Mouse (Mus musculus) liver, embryonic 18 days (tissue): Measurements from ENCODE around the gene Col15a1. TPM values are rescaled to one million over a fixed set of nuclear protein-coding genes. Genes with fewer than 3 reads are reported as not detected.

ENCODE experiments used
- polyA plus RNA-seq: library from polyadenylated mRNA; depleted of rRNA; stranded (reverse); fragments of >200 nt; gene quantifications from 2 replicates; pipeline ENCODE4 v1.2.3, GENCODE M21; 2012; rRNA removed

Col15a1 gene
- 1.1 and 1.3 TPM in 2 replicates for polyA plus RNA-seq

GRCm38 (mm10) chr4:47207969-47208420 lies at the start of gene Col15a1:
TSS of gene Col15a1 (plus strand) at chr4:47208161.

GRCm38 (mm10) chr4:47352803-47353388 lies 144.9 kb downstream of the Col15a1 start, which contains the start of gene Tgfbr1:
TSS of gene Tgfbr1 (plus strand) at chr4:47353222.

Other genes starting within 250 kb of the Col15a1 start
- 0.16 and 0.17 TPM in 2 replicates for gene Gabbr2, start 216.3 kb upstream of the Col15a1 start, polyA plus RNA-seq
- gene Anks6, start 150.7 kb upstream of the Col15a1 start, polyA plus RNA-seq: 0.26 TPM in 2 replicates
- 0.35 and 0.53 TPM in 2 replicates for gene Galnt12, start 116.3 kb upstream of the Col15a1 start, polyA plus RNA-seq
- gene Tgfbr1, start 145.1 kb downstream of the Col15a1 start, polyA plus RNA-seq: 5.3 and 5.8 TPM in 2 replicates